Mouse (Mus musculus) thymus, adult 2 months (tissue): ENCODE measurements around the gene Farp1. TPM values are rescaled to one million over a fixed set of nuclear protein-coding genes. Genes with fewer than 3 reads are reported as not detected.

Source experiments
- DNase-seq: peaks from one replicate; pipeline ENCODE4 v3.0.0; 2021
- H3K27ac ChIP-seq: fragments of 200-500 bp; 2 replicates; pipeline ENCODE4 v1.5.1; 2012; ENCODE audit warnings: low read length, control low read depth; ENCODE audit not compliant: control insufficient read depth, insufficient read depth
- H3K27me3 ChIP-seq: fragments of 200-500 bp; 2 replicates; pipeline ENCODE4 v1.6.1; 2012; ENCODE audit warnings: mild to moderate bottlenecking, low read length, moderate library complexity, mixed read lengths; ENCODE audit not compliant: control insufficient read depth, insufficient read depth
- H3K36me3 ChIP-seq: fragments of 200-500 bp; 2 replicates; pipeline ENCODE4 v1.6.1; 2012; ENCODE audit warnings: mild to moderate bottlenecking, low read length, moderate library complexity; ENCODE audit not compliant: control insufficient read depth, insufficient read depth
- H3K4me1 ChIP-seq: fragments of 200-500 bp; replicated peaks from 2 replicates; pipeline ENCODE4 v1.6.1; 2012; ENCODE audit warnings: low read length; ENCODE audit not compliant: control insufficient read depth, insufficient read depth
- H3K4me3 ChIP-seq: fragments of 200-500 bp; 2 replicates; pipeline ENCODE4 v1.5.1; 2012; ENCODE audit warnings: mild to moderate bottlenecking, low read length, control low read depth, moderate library complexity; ENCODE audit not compliant: control insufficient read depth, insufficient read depth
- CTCF ChIP-seq: fragments of 200-500 bp; IDR thresholded peaks from 2 replicates; pipeline ENCODE4 v1.5.1; 2012; ENCODE audit warnings: mild to moderate bottlenecking, control low read depth, low read length, moderate library complexity, borderline replicate concordance; ENCODE audit not compliant: control insufficient read depth, poor library complexity, insufficient read depth; ENCODE audit errors: extremely low read depth
- POLR2A ChIP-seq: fragments of 200-500 bp; IDR thresholded peaks from 2 replicates; pipeline ENCODE4 v1.6.1; 2012; ENCODE audit warnings: mild to moderate bottlenecking, low read length, control low read depth, moderate library complexity; ENCODE audit not compliant: control insufficient read depth, poor library complexity, insufficient read depth; ENCODE audit errors: extremely low read depth
- WGBS: fragments of 180-500 bp; shearing (Covaris S2); methylation state at CpG from one replicate; pipeline ENCODE4 v1.1.7; 2018; 5-methylcytosine and 5-hydroxymethylcytosine counted together
- polyA plus RNA-seq: library from polyadenylated mRNA; depleted of rRNA; stranded (reverse); fragments of >200 nt; gene quantifications from 2 replicates; pipeline ENCODE4 v1.2.3, GENCODE M21; 2012

Gene Farp1
- polyA plus RNA-seq, 1 experiment, result 5.1 TPM

GRCm38 (mm10) chr14:121231232-121231631 is 196.2 kb downstream of the Farp1 start:
- no peak for DNase-seq
- peaks cover 3% of the 10 kb centered on the region; the same call in 1 of the 2 replicates for H3K4me1 ChIP-seq
- no peaks in the 10 kb centered on the region for H3K36me3 ChIP-seq
- no peak overlapping the region for H3K4me3 ChIP-seq
- 96% methylated on average over 8 of the region's 8 CpGs for WGBS
- no peak overlapping the region for H3K27ac ChIP-seq
- no peak for TF ChIP-seq CTCF
- no peak for TF ChIP-seq POLR2A
- H3K27me3 ChIP-seq, result no peaks in the 10 kb centered on the region

- no peak overlapping the region for H3K27ac ChIP-seq
- no peaks in the 10 kb centered on the region for H3K27me3 ChIP-seq
- WGBS, result 89% methylated on average over 12 of the region's 12 CpGs
- TF ChIP-seq CTCF (no peak), POLR2A (no peak)
- no peak overlapping the region for H3K4me3 ChIP-seq
- no peak for DNase-seq
- H3K36me3 ChIP-seq, result no peaks in the 10 kb centered on the region
- peaks cover 3% of the 10 kb centered on the region; the same call in 1 of the 2 replicates for H3K4me1 ChIP-seq
Measured at GRCm38 (mm10) chr14:121234741-121235307, 199.8 kb downstream of the Farp1 start.

- H3K4me3 ChIP-seq, result no peak overlapping the region
- no peak for TF ChIP-seq CTCF
- no peak for TF ChIP-seq POLR2A
- no peaks in the 10 kb centered on the region for H3K27me3 ChIP-seq
- no peaks in the 10 kb centered on the region for H3K4me1 ChIP-seq
- WGBS, result 95% methylated on average over 4 of the region's 4 CpGs
- no peak overlapping the region for H3K27ac ChIP-seq
- DNase-seq, result no peak
- no peaks in the 10 kb centered on the region for H3K36me3 ChIP-seq
Measured at GRCm38 (mm10) chr14:121236736-121237135, 201.7 kb downstream of the Farp1 start.

- H3K36me3 ChIP-seq, result no peaks in the 10 kb centered on the region
- H3K27me3 ChIP-seq, result no peaks in the 10 kb centered on the region
- TF ChIP-seq POLR2A (no peak), CTCF (no peak)
Measured at GRCm38 (mm10) chr14:121238727-121239126, 203.7 kb downstream of the Farp1 start.

DNA sequence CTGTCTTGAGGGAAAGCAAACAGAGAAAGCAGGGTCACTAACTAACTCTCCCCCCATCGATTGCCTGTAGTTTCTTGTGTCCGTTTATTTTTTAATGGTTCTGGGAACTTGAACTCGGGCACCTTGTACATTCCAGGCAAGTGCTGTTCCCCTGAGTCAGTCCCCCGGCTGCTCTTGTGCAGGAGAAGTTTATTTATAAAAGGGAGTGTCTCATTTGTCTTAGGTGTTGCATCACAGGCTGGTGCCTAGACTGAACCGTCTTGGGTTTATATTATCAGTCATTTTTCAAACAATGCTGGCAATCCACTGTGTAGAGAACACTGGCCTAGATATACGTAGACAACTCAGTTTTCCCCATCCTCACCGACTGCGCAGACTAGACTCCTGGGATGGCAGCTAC is 204.4 kb downstream of the Farp1 start:
- Histone ChIP-seq H3K27ac (no peak overlapping the region), H3K36me3 (no peaks in the 10 kb centered on the region), H3K4me1 (no peaks in the 10 kb centered on the region), H3K4me3 (no peak overlapping the region), H3K27me3 (no peaks in the 10 kb centered on the region)
- TF ChIP-seq POLR2A (no peak), CTCF (no peak)
- no peak for DNase-seq
- WGBS, result 93% methylated on average over 8 of the region's 8 CpGs

More at GRCm38 (mm10) chr14:121238727-121239126, 203.7 kb downstream of the Farp1 start:
- H3K4me3 ChIP-seq, result no peak overlapping the region
- no peak overlapping the region for H3K27ac ChIP-seq
- no peaks in the 10 kb centered on the region for H3K4me1 ChIP-seq
- 98% methylated on average over 10 of the region's 10 CpGs for WGBS
- no peak for DNase-seq

GRCm38 (mm10) chr14:121244104-121244503 is 209.1 kb downstream of the Farp1 start:
- Histone ChIP-seq H3K4me3 (no peak overlapping the region), H3K27ac (no peak overlapping the region), H3K4me1 (no peaks in the 10 kb centered on the region), H3K36me3 (no peaks in the 10 kb centered on the region), H3K27me3 (no peaks in the 10 kb centered on the region)
- 95% methylated on average over 15 of the region's 15 CpGs for whole genome bisulfite sequencing
- no peak for DNase-seq
- no peak for TF ChIP-seq POLR2A
- no peak for TF ChIP-seq CTCF
